Mouse (Mus musculus) embryonic facial prominence, embryonic 14.5 days (tissue): ENCODE results near the gene Crabp2. TPM values are rescaled to one million over a fixed set of nuclear protein-coding genes. Genes with fewer than 3 reads are reported as not detected.
A peak's percentile ranks its signal among the peaks of the same experiment; 100 is the strongest.
"Not testable (repeated sequence)": the region's sequence is repeated elsewhere in the genome, so short reads cannot be mapped to it uniquely, and the experiment has no call there.

Experiments used
- ATAC-seq: fragments of 200-750 bp; cut with Nextera tagmentation; 2 replicates; pipeline ENCODE4 v1.8.0; 2017; ENCODE audit warnings: low read depth, moderate number of reproducible peaks, moderate TSS enrichment
- DNase-seq: peaks from one replicate; pipeline ENCODE4 v3.0.0-alpha.2; 2015; ENCODE audit warnings: low spot score
- H3K27ac ChIP-seq: fragments of 300-500 bp; sonication (generic); replicated peaks from 2 replicates; pipeline ENCODE4 v1.5.1; 2014; ENCODE audit warnings: low read depth, mild to moderate bottlenecking, low read length, moderate library complexity
- H3K27me3 ChIP-seq: fragments of 300-500 bp; sonication (generic); replicated peaks from 2 replicates; pipeline ENCODE4 v1.6.1; 2014; ENCODE audit warnings: low read length; ENCODE audit not compliant: control insufficient read depth, insufficient read depth
- H3K36me3 ChIP-seq: fragments of 300-500 bp; sonication (generic); 2 replicates; pipeline ENCODE4 v1.6.1; 2014; ENCODE audit warnings: low read length, mixed read lengths; ENCODE audit not compliant: control insufficient read depth, insufficient read depth
- H3K4me1 ChIP-seq: fragments of 300-500 bp; sonication (generic); 2 replicates; pipeline ENCODE4 v1.6.1; 2014; ENCODE audit warnings: antibody characterized with exemption, low read length; ENCODE audit not compliant: control insufficient read depth, insufficient read depth
- H3K4me2 ChIP-seq: fragments of 300-500 bp; sonication (generic); 2 replicates; pipeline ENCODE4 v1.6.1; 2014; ENCODE audit warnings: low read depth, mild to moderate bottlenecking, low read length, moderate library complexity, mixed read lengths
- H3K4me3 ChIP-seq: fragments of 300-500 bp; sonication (generic); 2 replicates; pipeline ENCODE4 v1.5.1; 2014; ENCODE audit warnings: low read depth, mild to moderate bottlenecking, low read length
- H3K9ac ChIP-seq: fragments of 300-500 bp; sonication (generic); 2 replicates; pipeline ENCODE4 v1.6.1; 2014; ENCODE audit warnings: low read depth, mild to moderate bottlenecking, low read length, moderate library complexity, mixed read lengths
- H3K9me3 ChIP-seq: fragments of 300-500 bp; sonication (generic); 2 replicates; pipeline ENCODE4 v1.6.1; 2016; ENCODE audit warnings: low read length; ENCODE audit not compliant: control insufficient read depth
- WGBS: fragments of 180-500 bp; shearing (Covaris S2); extraction: QIAGEN DNeasy Blood & Tissue Kit; methylation state at CpG from one replicate; pipeline ENCODE4 v1.1.7; 2014; 5-methylcytosine and 5-hydroxymethylcytosine counted together
- polyA plus RNA-seq: library from polyadenylated mRNA; unstranded; fragments of >200 nt; fragmentation: Nextera tagmentation; extraction: Ambion mirVana; gene quantifications from 2 replicates; pipeline ENCODE4 v1.2.1, GENCODE M21; 2014

Crabp2 gene
- 145 and 175 TPM in 2 replicates for polyA plus RNA-seq

- peak within 1 kb of the TSS; percentile 53 for H3K4me3 ChIP-seq
- 2% methylated on average over 34 of the region's 35 CpGs for WGBS
- H3K27ac ChIP-seq, result peak within 1 kb of the TSS; percentile 96
- H3K9ac ChIP-seq, result peak within 1 kb of the TSS; percentile 70
- no peaks in the 10 kb centered on the region for H3K27me3 ChIP-seq
- ATAC-seq (peak; percentile 31), DNase-seq (peak; percentile 84)
- peaks cover 70% of the 10 kb centered on the region for H3K4me1 ChIP-seq
- H3K4me2 ChIP-seq, result peak within 1 kb of the TSS; percentile 77
- no peaks in the 10 kb centered on the region for H3K9me3 ChIP-seq
- H3K36me3 ChIP-seq, result peaks cover 8% of the 10 kb centered on the region
Observed at GRCm38 (mm10) chr3:87948378-87949265, at the start of gene Crabp2. TSS of gene Crabp2 (plus strand) at chr3:87948666.

- no peak for ATAC-seq
- WGBS, result 67% methylated on average over 3 of the region's 3 CpGs
- DNase-seq, result no peak
- H3K4me1 ChIP-seq, result no peaks in the 10 kb centered on the region
- no peak overlapping the region for H3K4me2 ChIP-seq
- H3K9me3 ChIP-seq, result no peaks in the 10 kb centered on the region
- no peak overlapping the region for H3K27ac ChIP-seq
- H3K36me3 ChIP-seq, result no peaks in the 10 kb centered on the region
- no peak overlapping the region for H3K4me3 ChIP-seq
- no peaks in the 10 kb centered on the region for H3K27me3 ChIP-seq
- H3K9ac ChIP-seq, result no peak overlapping the region
Observed at GRCm38 (mm10) chr3:87899266-87899665, 49.2 kb upstream of the Crabp2 start.

- Histone ChIP-seq H3K36me3 (no peaks in the 10 kb centered on the region), H3K4me2 (no peak overlapping the region), H3K4me1 (no peaks in the 10 kb centered on the region), H3K27ac (no peak overlapping the region), H3K27me3 (no peaks in the 10 kb centered on the region), H3K9me3 (no peaks in the 10 kb centered on the region), H3K4me3 (no peak overlapping the region), H3K9ac (no peak overlapping the region)
- 71% methylated on average over 3 of the region's 3 CpGs for WGBS
- ATAC-seq, result no peak
- no peak for DNase-seq
Observed at GRCm38 (mm10) chr3:87899776-87900175, 48.7 kb upstream of the Crabp2 start.

- no peak overlapping the region for H3K4me2 ChIP-seq
- ATAC-seq (no peak), DNase-seq (no peak)
- H3K27ac ChIP-seq, result no peak overlapping the region
- H3K9ac ChIP-seq, result no peak overlapping the region
- no peaks in the 10 kb centered on the region for H3K4me1 ChIP-seq
- no peaks in the 10 kb centered on the region for H3K9me3 ChIP-seq
- 21% methylated on average over 1 of the region's 1 CpGs for WGBS
- no peaks in the 10 kb centered on the region for H3K27me3 ChIP-seq
- no peak overlapping the region for H3K4me3 ChIP-seq
- no peaks in the 10 kb centered on the region for H3K36me3 ChIP-seq
Observed at GRCm38 (mm10) chr3:87901036-87901624, 47.3 kb upstream of the Crabp2 start.

GRCm38 (mm10) chr3:87901959-87902358 is 46.5 kb upstream of the Crabp2 start:
- H3K27ac ChIP-seq, H3K9me3 ChIP-seq, DNase-seq, H3K4me2 ChIP-seq, H3K4me1 ChIP-seq, H3K4me3 ChIP-seq, H3K9ac ChIP-seq, ATAC-seq, H3K36me3 ChIP-seq, H3K27me3 ChIP-seq: not testable (repeated sequence)
- 88% methylated on average over 5 of the region's 6 CpGs for WGBS

GRCm38 (mm10) chr3:87903821-87904220 is 44.6 kb upstream of the Crabp2 start:
- H3K9me3 ChIP-seq, result no peaks in the 10 kb centered on the region
- peak; percentile 77 for DNase-seq
- no peak overlapping the region for H3K27ac ChIP-seq

GRCm38 (mm10) chr3:87905880-87906485 is 42.5 kb upstream of the Crabp2 start, which contains the start of gene Hdgf:
TSS of gene Hdgf (plus strand) at chr3:87906321.
- Histone ChIP-seq H3K4me3 (peak within 1 kb of the TSS; percentile 99), H3K9me3 (no peaks in the 10 kb centered on the region), H3K36me3 (no peaks in the 10 kb centered on the region), H3K9ac (peak within 1 kb of the TSS; percentile 97), H3K27me3 (no peaks in the 10 kb centered on the region), H3K27ac (peak within 1 kb of the TSS; percentile 96), H3K4me2 (peak within 1 kb of the TSS; percentile 79), H3K4me1 (peaks cover 33% of the 10 kb centered on the region)
- DNase-seq, result peak; percentile 99
- WGBS, result 0% methylated on average over 36 of the region's 57 CpGs
- ATAC-seq, result peak; percentile 96

More at GRCm38 (mm10) chr3:87903821-87904220, 44.6 kb upstream of the Crabp2 start:
- 42% methylated on average over 5 of the region's 5 CpGs for WGBS
- Histone ChIP-seq H3K36me3 (no peaks in the 10 kb centered on the region), H3K4me2 (no peak overlapping the region), H3K27me3 (no peaks in the 10 kb centered on the region), H3K4me1 (peaks cover 11% of the 10 kb centered on the region), H3K4me3 (no peak overlapping the region), H3K9ac (no peak overlapping the region)
- peak; percentile 34; the same call in 1 of the 2 replicates for ATAC-seq

- Histone ChIP-seq H3K4me1 (peaks cover 35% of the 10 kb centered on the region), H3K27me3 (no peaks in the 10 kb centered on the region), H3K4me2 (peak overlapping the region; percentile 79), H3K27ac (peak overlapping the region; percentile 96), H3K9ac (peak overlapping the region; percentile 97), H3K4me3 (peak overlapping the region; percentile 99), H3K36me3 (no peaks in the 10 kb centered on the region), H3K9me3 (no peaks in the 10 kb centered on the region)
- no peak for DNase-seq
- 0% methylated on average over 10 of the region's 47 CpGs for WGBS
- ATAC-seq, result peak; percentile 4; the same call in 1 of the 2 replicates
Observed at GRCm38 (mm10) chr3:87906601-87906980, 41.9 kb upstream of the Crabp2 start.
